Mouse (Mus musculus): ENCODE results near the gene Tmem165. TPM values are rescaled to one million over a fixed set of nuclear protein-coding genes. Genes with fewer than 3 reads are reported as not detected.

Gene Tmem165
- polyA plus RNA-seq, 1 experiment from 2014 or later = 107 TPM

DNA sequence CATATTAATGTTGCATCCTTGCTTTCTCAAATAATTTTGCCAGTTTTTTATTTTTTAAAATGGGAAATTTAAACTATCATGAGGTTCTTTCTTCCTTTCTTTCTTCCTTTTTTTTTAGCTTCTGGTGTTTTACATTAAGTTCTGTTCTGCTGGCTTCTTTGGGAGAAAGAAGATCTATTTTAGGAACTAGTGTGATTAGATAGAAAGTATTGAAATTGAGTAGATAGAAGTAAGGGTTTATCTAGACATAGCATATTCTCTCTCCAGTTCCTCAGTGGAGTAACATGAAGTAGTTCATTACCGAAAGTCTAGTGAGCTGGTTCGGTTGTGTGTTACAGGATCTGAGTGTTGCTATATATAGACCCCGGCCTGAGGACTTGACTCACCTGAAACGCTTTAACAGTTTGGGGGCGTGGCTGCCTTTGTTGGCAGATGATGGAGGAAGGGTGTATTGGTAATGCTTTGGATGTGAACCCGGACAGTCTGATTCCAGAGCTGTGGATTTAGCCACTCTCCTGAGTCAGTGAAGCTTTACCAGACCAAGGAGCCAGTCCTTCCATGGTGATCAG, 10.8 kb downstream of the Tmem165 start:
- WGBS = 79% methylated on average over 6 of the region's 6 CpGs
- peaks cover 40% of the 10 kb centered on the region for H3K36me3 ChIP-seq

DNA sequence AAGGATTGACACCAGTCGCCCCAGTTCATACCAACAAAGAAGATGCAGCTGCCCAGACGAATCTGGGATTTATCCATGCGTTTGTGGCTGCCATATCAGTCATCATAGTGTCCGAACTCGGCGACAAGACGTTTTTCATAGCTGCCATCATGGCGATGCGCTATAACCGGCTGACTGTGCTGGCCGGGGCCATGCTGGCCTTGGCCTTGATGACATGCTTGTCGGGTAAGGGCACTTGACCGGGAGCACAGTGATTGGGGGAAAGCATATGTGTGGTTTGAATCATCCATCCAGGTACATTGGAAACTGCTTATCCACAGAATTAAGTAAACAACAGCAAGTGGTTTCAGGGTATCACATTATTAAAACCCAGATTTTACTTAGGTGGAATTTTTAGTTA, 15.7 kb downstream of the Tmem165 start:
- Histone ChIP-seq H3K4me3 (no peak overlapping the region), H3K4me1 (no peaks in the 10 kb centered on the region), H3K4me2 (no peak overlapping the region), H3K9ac (no peak overlapping the region), H3K36me3 (peaks cover 59% of the 10 kb centered on the region), H3K27me3 (no peaks in the 10 kb centered on the region), H3K9me3 (no peaks in the 10 kb centered on the region), H3K27ac (no peak overlapping the region)
- ATAC-seq (ENCODE audit: insufficient number of reproducible peaks, insufficient read depth, low FRiP score, low TSS enrichment, low read depth) = no peak
- WGBS = 94% methylated on average over 13 of the region's 13 CpGs

More for the DNA sequence above, 10.8 kb downstream of the Tmem165 start:
- H3K9me3 ChIP-seq = no peaks in the 10 kb centered on the region
- H3K4me1 ChIP-seq = peaks cover 12% of the 10 kb centered on the region; the same call in 1 of the 2 replicates
- no peak overlapping the region for H3K4me2 ChIP-seq
- no peak overlapping the region for H3K9ac ChIP-seq
- H3K27ac ChIP-seq = no peak overlapping the region
- no peak overlapping the region for H3K4me3 ChIP-seq
- ATAC-seq (ENCODE audit: insufficient number of reproducible peaks, insufficient read depth, low FRiP score, low TSS enrichment, low read depth) = no peak
- H3K27me3 ChIP-seq = no peaks in the 10 kb centered on the region

DNA sequence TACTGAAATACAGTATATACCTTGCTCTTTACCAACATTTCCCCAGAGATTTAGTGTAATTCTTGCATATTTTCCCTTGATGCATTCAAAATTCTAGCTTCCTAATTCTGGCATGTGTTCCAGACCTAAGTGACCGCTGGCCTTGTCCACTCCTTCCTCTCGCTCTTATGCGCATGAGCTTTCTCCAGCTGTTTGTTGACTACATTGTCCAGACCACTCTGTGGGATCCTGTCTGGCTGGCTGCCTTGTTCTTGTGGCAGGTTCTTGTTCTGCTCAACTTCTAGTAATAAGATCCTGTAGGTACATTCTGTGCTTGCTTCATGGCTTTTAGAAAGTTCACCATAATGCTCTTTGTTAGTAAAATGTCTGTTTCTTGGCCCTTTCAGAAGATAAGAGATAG, 19.5 kb downstream of the Tmem165 start:
- WGBS = 94% methylated on average over 3 of the region's 3 CpGs
- H3K27ac ChIP-seq = no peak overlapping the region
- H3K36me3 ChIP-seq = peaks cover 77% of the 10 kb centered on the region
- H3K4me3 ChIP-seq = no peak overlapping the region
- no peak overlapping the region for H3K4me2 ChIP-seq
- H3K27me3 ChIP-seq = no peaks in the 10 kb centered on the region
- H3K9ac ChIP-seq = no peak overlapping the region
- H3K4me1 ChIP-seq = no peaks in the 10 kb centered on the region
- ATAC-seq (ENCODE audit: insufficient number of reproducible peaks, insufficient read depth, low FRiP score, low TSS enrichment, low read depth) = no peak
- H3K9me3 ChIP-seq = no peaks in the 10 kb centered on the region

DNA sequence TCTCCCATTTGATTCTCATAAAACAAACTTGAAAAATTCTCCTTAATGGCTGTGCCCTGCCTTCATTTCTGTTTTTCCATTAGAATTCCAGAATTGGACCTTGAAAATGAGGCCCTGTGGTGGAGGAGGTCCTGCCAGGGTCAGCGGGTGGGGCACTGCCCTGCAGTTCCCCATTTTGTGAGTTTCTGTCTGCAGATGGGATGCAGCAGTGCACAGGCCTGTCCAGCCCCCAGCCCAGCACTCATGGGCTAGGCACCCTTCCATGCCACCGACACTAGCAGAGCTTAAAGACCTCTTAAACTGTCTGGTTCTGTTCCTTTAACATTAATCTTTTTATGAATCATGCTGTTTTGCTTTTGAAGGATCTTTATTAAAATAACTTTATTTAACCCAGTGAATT, 22.2 kb downstream of the Tmem165 start:
- WGBS = 91% methylated on average over 2 of the region's 2 CpGs
- peaks cover 76% of the 10 kb centered on the region for H3K36me3 ChIP-seq

DNA sequence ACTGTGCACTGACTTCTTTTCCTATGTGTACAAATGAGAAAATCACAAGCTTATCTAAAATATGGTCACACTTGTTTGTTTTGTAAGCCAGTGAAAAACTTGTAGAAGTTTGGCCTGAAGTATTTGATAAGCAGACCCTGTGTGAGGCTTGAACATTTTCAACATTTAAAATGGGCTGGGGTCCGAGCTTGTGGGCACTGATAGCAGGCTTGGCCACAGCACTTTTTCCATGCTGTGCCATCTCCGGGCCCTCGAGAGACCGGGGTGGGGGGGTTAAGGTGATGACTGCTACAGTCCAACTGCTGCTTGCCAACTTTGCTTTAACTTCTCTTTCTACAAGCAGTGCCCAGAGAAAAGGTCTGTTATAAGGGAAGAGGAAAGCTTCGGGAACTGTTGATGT, 24.4 kb downstream of the Tmem165 start:
- ATAC-seq (ENCODE audit: insufficient number of reproducible peaks, insufficient read depth, low FRiP score, low TSS enrichment, low read depth) = no peak
- Histone ChIP-seq H3K36me3 (peaks cover 70% of the 10 kb centered on the region), H3K9me3 (no peaks in the 10 kb centered on the region), H3K9ac (no peak overlapping the region), H3K27me3 (no peaks in the 10 kb centered on the region), H3K4me2 (no peak overlapping the region), H3K4me3 (no peak overlapping the region), H3K4me1 (no peaks in the 10 kb centered on the region), H3K27ac (no peak overlapping the region)
- WGBS = 89% methylated on average over 5 of the region's 5 CpGs

More for the DNA sequence above, 22.2 kb downstream of the Tmem165 start:
- H3K4me1 ChIP-seq = no peaks in the 10 kb centered on the region
- H3K27me3 ChIP-seq = no peaks in the 10 kb centered on the region
- H3K4me3 ChIP-seq = no peak overlapping the region
- ATAC-seq (ENCODE audit: insufficient number of reproducible peaks, insufficient read depth, low FRiP score, low TSS enrichment, low read depth) = no peak
- H3K27ac ChIP-seq = no peak overlapping the region
- H3K9me3 ChIP-seq = no peaks in the 10 kb centered on the region
- H3K9ac ChIP-seq = no peak overlapping the region
- H3K4me2 ChIP-seq = no peak overlapping the region

DNA sequence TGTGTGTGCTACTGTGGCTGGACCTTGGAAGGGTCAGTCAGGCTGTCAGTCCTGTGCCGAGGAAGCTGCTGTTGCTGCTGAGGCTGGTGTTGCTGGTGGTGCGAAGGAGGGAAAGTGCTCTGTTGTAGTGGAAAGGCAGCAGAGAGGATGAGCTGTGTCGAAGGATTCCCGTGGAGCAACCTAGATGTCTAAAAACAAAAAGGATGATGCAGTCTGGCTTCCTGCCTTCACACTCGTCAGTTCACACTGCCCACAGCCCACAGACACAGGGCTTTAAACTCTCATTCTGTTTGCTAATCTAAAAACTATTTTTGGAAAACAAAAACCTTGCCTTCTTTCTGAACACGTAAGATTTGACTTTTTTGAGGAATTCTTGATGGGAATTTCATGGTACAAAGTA, 33.0 kb downstream of the Tmem165 start:
- Histone ChIP-seq H3K9me3 (no peaks in the 10 kb centered on the region), H3K27ac (no peak overlapping the region), H3K4me1 (no peaks in the 10 kb centered on the region), H3K27me3 (no peaks in the 10 kb centered on the region), H3K9ac (no peak overlapping the region), H3K4me3 (no peak overlapping the region), H3K36me3 (peaks cover 21% of the 10 kb centered on the region), H3K4me2 (no peak overlapping the region)
- 78% methylated on average over 6 of the region's 6 CpGs for WGBS
- no peak for ATAC-seq (ENCODE audit: insufficient number of reproducible peaks, insufficient read depth, low FRiP score, low TSS enrichment, low read depth)

DNA sequence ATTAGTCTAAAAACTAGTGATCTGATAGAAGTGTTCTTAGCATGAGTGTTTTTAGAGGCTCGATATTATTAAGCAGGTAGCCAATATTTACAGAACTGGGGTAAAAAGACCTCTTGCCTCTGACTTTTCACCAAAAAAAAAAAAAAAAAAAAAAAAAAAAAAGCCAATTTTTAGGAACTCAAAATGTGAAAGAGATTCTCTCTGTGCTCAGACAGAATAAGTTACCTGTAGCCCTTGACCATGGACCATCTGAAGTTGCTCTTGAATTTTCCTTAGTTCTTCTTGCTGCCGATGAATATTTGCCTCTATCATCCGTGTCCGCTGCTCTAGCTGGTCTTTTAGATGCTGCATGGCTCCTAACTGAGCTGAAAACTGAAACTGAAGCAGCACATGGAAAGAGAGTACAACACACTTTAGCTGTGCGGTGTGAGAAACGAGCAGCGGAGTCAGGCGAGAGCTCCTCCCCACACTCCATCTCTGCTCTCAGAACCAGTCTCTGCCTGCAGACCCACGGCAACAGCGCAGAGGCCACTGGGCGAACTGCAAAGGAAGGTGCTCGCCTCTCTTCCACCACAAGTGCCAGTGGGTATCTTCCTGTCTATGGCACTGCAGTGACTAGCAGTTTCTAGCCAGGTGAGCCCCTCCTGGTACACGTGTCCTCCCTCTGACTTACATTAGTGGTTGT, 47.6 kb downstream of the Tmem165 start:
- ATAC-seq (ENCODE audit: insufficient number of reproducible peaks, insufficient read depth, low FRiP score, low TSS enrichment, low read depth) = no peak
- H3K4me3 ChIP-seq = no peak overlapping the region
- H3K27ac ChIP-seq = no peak overlapping the region
- WGBS = 91% methylated on average over 13 of the region's 13 CpGs
- H3K4me2 ChIP-seq = no peak overlapping the region
- H3K4me1 ChIP-seq = no peaks in the 10 kb centered on the region
- no peak overlapping the region for H3K9ac ChIP-seq
- H3K36me3 ChIP-seq = peaks cover 64% of the 10 kb centered on the region
- H3K9me3 ChIP-seq = no peaks in the 10 kb centered on the region
- no peaks in the 10 kb centered on the region for H3K27me3 ChIP-seq

DNA sequence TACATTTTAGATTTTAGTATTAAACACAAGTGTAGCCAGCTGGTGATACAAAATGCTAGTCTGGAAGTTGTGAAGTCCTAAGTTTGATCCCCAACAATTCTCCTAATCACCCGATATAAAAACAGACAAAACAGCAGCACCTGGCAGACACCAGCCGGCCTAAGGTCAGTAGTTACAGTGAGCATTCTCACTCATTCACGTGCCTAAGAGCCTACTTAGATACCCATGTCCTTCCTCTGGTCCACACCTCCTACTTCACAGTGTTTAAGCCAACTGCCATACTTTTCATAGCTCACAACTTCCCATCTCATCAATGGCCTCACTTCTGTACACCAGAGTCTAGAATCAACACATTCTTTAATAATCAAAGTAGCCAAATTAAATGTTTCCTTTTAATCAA, 59.6 kb downstream of the Tmem165 start:
- 89% methylated on average over 3 of the region's 3 CpGs for WGBS

DNA sequence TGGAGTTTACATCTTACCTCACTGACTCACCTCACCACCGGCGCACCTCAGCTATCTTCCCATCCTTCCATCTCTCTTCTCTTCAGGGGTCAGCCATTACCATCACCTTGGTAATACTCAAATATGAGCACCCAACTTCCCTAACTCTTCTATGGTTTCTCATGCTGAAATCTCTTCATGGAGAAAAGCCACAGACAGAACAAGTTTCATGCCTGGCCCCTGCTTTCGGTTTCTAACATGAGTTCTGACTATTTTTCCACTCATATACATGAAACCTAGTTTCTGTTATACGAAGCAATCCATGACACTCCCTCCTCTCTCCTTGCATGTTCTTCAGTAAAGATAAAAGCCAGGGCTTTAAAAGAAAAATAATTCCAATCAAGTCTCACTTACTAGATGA, 60.2 kb downstream of the Tmem165 start:
- H3K27ac ChIP-seq = no peak overlapping the region
- no peaks in the 10 kb centered on the region for H3K9me3 ChIP-seq
- H3K4me2 ChIP-seq = no peak overlapping the region
- 97% methylated on average over 4 of the region's 4 CpGs for WGBS
- no peak overlapping the region for H3K9ac ChIP-seq
- no peak for ATAC-seq (ENCODE audit: insufficient number of reproducible peaks, insufficient read depth, low FRiP score, low TSS enrichment, low read depth)
- no peak overlapping the region for H3K4me3 ChIP-seq
- no peaks in the 10 kb centered on the region for H3K4me1 ChIP-seq
- H3K36me3 ChIP-seq = peaks cover 26% of the 10 kb centered on the region
- H3K27me3 ChIP-seq = no peaks in the 10 kb centered on the region

More for the DNA sequence above, 59.6 kb downstream of the Tmem165 start:
- no peaks in the 10 kb centered on the region for H3K27me3 ChIP-seq
- H3K27ac ChIP-seq = no peak overlapping the region
- no peaks in the 10 kb centered on the region for H3K4me1 ChIP-seq
- H3K9ac ChIP-seq = no peak overlapping the region
- no peak overlapping the region for H3K4me2 ChIP-seq
- H3K9me3 ChIP-seq = no peaks in the 10 kb centered on the region
- no peak overlapping the region for H3K4me3 ChIP-seq
- no peak for ATAC-seq (ENCODE audit: insufficient number of reproducible peaks, insufficient read depth, low FRiP score, low TSS enrichment, low read depth)
- peaks cover 28% of the 10 kb centered on the region for H3K36me3 ChIP-seq

DNA sequence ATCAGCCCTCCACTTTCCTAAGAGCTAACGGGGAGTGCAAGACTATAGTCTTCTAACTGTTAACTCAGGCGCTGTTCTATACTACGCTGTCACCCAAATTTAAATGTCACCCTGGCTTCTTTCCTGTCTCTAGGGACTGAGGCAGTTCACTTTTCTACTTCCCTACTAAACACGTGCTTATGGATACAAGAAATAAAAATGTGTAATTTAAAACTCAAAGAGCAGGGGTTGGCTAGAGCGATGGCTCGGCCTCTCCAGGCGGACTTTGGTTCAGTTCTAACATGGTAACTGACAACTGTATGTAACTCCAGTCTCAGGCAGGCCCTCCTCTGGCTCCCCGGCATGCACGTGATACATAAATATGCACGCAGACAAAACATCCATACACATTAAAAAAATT, 60.8 kb downstream of the Tmem165 start:
- Histone ChIP-seq H3K36me3 (peaks cover 22% of the 10 kb centered on the region), H3K4me1 (no peaks in the 10 kb centered on the region), H3K9me3 (no peaks in the 10 kb centered on the region), H3K9ac (no peak overlapping the region), H3K4me2 (no peak overlapping the region), H3K27ac (no peak overlapping the region), H3K27me3 (no peaks in the 10 kb centered on the region), H3K4me3 (no peak overlapping the region)
- no peak for ATAC-seq (ENCODE audit: insufficient number of reproducible peaks, insufficient read depth, low FRiP score, low TSS enrichment, low read depth)
- 89% methylated on average over 10 of the region's 10 CpGs for WGBS

DNA sequence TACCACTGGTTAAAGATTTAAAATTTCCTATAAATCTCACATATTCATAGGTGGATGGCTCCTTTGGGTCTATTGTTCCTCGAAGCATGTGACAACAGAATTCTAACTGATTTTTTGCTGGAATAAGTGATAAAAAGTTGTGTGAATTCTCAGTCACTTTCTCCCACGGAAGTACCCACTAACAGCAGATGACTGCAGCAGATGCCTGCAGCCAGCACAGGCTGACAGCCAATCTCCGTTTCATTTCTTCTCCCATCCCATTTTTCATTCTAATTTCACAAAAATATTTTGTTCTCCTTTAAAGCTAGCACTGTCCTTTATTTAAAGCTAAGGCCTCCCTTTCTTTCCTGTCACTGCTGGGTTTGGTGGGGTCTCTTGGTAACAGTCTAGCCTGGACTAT, 61.7 kb downstream of the Tmem165 start:
- Histone ChIP-seq H3K27ac (no peak overlapping the region), H3K36me3 (peaks cover 12% of the 10 kb centered on the region), H3K4me2 (no peak overlapping the region), H3K9ac (no peak overlapping the region), H3K27me3 (no peaks in the 10 kb centered on the region), H3K4me3 (no peak overlapping the region), H3K9me3 (no peaks in the 10 kb centered on the region), H3K4me1 (no peaks in the 10 kb centered on the region)
- no peak for ATAC-seq (ENCODE audit: insufficient number of reproducible peaks, insufficient read depth, low FRiP score, low TSS enrichment, low read depth)
- WGBS = 89% methylated on average over 3 of the region's 3 CpGs

DNA sequence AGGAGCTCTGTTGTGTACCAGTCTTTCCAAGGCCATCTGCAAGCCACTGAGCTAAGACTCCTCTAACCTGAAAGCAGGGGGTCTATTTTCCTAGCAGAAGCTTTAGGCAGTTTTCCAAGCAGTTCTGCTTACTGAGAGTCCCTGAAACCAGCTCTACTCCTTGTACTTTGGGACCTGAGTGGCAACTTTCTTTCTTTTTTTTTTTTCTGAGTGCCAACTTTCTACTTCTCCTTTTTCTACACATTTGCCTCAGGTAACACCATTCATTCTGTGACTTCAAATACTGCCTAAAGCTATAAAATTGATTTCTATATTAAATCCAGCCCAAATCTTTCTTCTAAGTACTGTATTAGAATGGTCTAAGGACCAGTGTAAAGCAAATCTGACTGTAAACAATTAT, 62.9 kb downstream of the Tmem165 start:
- no peak for ATAC-seq (ENCODE audit: insufficient number of reproducible peaks, insufficient read depth, low FRiP score, low TSS enrichment, low read depth)
- Histone ChIP-seq H3K4me2 (no peak overlapping the region), H3K4me3 (no peak overlapping the region), H3K9ac (no peak overlapping the region), H3K36me3 (peaks cover 13% of the 10 kb centered on the region), H3K4me1 (no peaks in the 10 kb centered on the region), H3K9me3 (no peaks in the 10 kb centered on the region), H3K27ac (no peak overlapping the region), H3K27me3 (no peaks in the 10 kb centered on the region)
